Mouse (Mus musculus) limb, embryonic 13.5 days (tissue): Measurements from ENCODE around the gene Mthfsd. TPM values are rescaled to one million over a fixed set of nuclear protein-coding genes. Genes with fewer than 3 reads are reported as not detected.
A peak's percentile ranks its signal among the peaks of the same experiment; 100 is the strongest.

ENCODE experiments used
- ATAC-seq: fragments of 200-750 bp; cut with Nextera tagmentation; 2 replicates; pipeline ENCODE4 v1.8.0; 2017; ENCODE audit warnings: low read depth, moderate number of reproducible peaks, moderate TSS enrichment; ENCODE audit not compliant: low FRiP score
- H3K27ac ChIP-seq: fragments of 300-500 bp; sonication (generic); 2 replicates; pipeline ENCODE4 v1.5.1; 2015; ENCODE audit warnings: inconsistent platforms, mild to moderate bottlenecking, moderate library complexity
- H3K27me3 ChIP-seq: fragments of 300-500 bp; sonication (generic); 2 replicates; pipeline ENCODE4 v1.6.1; 2015; ENCODE audit warnings: mild to moderate bottlenecking, inconsistent platforms
- H3K36me3 ChIP-seq: fragments of 300-500 bp; sonication (generic); 2 replicates; pipeline ENCODE4 v1.6.1; 2015; ENCODE audit warnings: inconsistent platforms, mild to moderate bottlenecking, moderate library complexity
- H3K4me1 ChIP-seq: fragments of 300-500 bp; sonication (generic); 2 replicates; pipeline ENCODE4 v1.6.1; 2015; ENCODE audit warnings: inconsistent platforms
- H3K4me2 ChIP-seq: fragments of 300-500 bp; sonication (generic); replicated peaks from 2 replicates; pipeline ENCODE4 v1.6.1; 2015; ENCODE audit warnings: inconsistent platforms, mild to moderate bottlenecking, moderate library complexity
- H3K4me3 ChIP-seq: fragments of 300-500 bp; sonication (generic); 2 replicates; pipeline ENCODE4 v1.5.1; 2015; ENCODE audit warnings: moderate library complexity, mild to moderate bottlenecking, inconsistent platforms
- H3K9ac ChIP-seq: fragments of 300-500 bp; sonication (generic); 2 replicates; pipeline ENCODE4 v1.6.1; 2015; ENCODE audit warnings: mild to moderate bottlenecking, inconsistent platforms
- H3K9me3 ChIP-seq: fragments of 300-500 bp; sonication (generic); 2 replicates; pipeline ENCODE4 v1.6.1; 2016; ENCODE audit warnings: inconsistent platforms
- WGBS: fragments of 180-500 bp; shearing (Covaris S2); methylation state at CpG from one replicate; pipeline ENCODE4 v1.1.7; 2015; 5-methylcytosine and 5-hydroxymethylcytosine counted together
- polyA plus RNA-seq: library from polyadenylated mRNA; unstranded; fragments of >200 nt; fragmentation: Nextera tagmentation; extraction: Ambion mirVana; gene quantifications from 2 replicates; pipeline ENCODE4 v1.2.1, GENCODE M21; 2015

Mthfsd gene
- polyA plus RNA-seq, 1 experiment from 2014 or later, result 65.4 TPM

- H3K9me3 ChIP-seq, result no peaks in the 10 kb centered on the region
- WGBS, result 13% methylated on average over 5 of the region's 5 CpGs
- H3K4me1 ChIP-seq, result peaks cover 18% of the 10 kb centered on the region
- no peak overlapping the region for H3K27ac ChIP-seq
- H3K9ac ChIP-seq, result peak overlapping the region; percentile 59; the same call in 1 of the 2 replicates
- H3K4me2 ChIP-seq, result peak overlapping the region; percentile 79
- no peak for ATAC-seq
- peaks cover 26% of the 10 kb centered on the region for H3K36me3 ChIP-seq
- peak overlapping the region; percentile 94 for H3K4me3 ChIP-seq
- H3K27me3 ChIP-seq, result peaks cover 17% of the 10 kb centered on the region
These were observed 465 bp upstream of the Mthfsd start for GRCm38 (mm10) chr8:121108657-121109056.

GRCm38 (mm10) chr8:121104049-121104818 is 4.0 kb downstream of the Mthfsd start:
- Histone ChIP-seq H3K27me3 (no peaks in the 10 kb centered on the region), H3K4me2 (no peak overlapping the region), H3K36me3 (peaks cover 70% of the 10 kb centered on the region), H3K4me3 (no peak overlapping the region), H3K9me3 (no peaks in the 10 kb centered on the region), H3K9ac (no peak overlapping the region), H3K4me1 (peaks cover 15% of the 10 kb centered on the region), H3K27ac (no peak overlapping the region)
- 47% methylated on average over 17 of the region's 17 CpGs for WGBS
- ATAC-seq, result no peak

DNA sequence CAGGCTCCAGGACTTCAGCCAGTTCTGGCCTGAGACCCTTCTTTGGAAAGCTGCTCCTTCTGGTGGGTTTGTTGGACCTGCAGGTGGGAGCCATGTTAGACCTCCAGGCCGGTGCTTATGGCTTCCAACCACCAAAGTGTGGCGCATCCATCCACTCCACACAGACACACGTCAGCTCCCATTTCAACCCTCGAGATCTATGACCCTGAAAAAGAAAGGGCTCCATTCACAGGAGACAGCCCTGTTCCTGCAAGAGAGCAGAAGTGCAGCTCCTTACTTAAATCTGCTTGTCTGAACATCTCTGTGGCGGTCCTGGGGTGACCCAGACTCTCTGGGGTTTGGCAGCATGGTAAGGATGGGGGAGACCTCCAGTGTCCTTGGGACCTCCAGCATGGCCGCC is 14.7 kb downstream of the Mthfsd start:
- H3K4me2 ChIP-seq, result no peak overlapping the region
- H3K4me1 ChIP-seq, result peaks cover 6% of the 10 kb centered on the region; the same call in 1 of the 2 replicates
- H3K4me3 ChIP-seq, result no peak overlapping the region
- H3K36me3 ChIP-seq, result peaks cover 21% of the 10 kb centered on the region
- no peak overlapping the region for H3K9ac ChIP-seq
- 69% methylated on average over 6 of the region's 6 CpGs for WGBS
- H3K27me3 ChIP-seq, result peaks cover 61% of the 10 kb centered on the region
- no peaks in the 10 kb centered on the region for H3K9me3 ChIP-seq
- no peak for ATAC-seq
- H3K27ac ChIP-seq, result no peak overlapping the region

- Histone ChIP-seq H3K4me2 (no peak overlapping the region), H3K27me3 (peaks cover 69% of the 10 kb centered on the region), H3K27ac (no peak overlapping the region), H3K9me3 (no peaks in the 10 kb centered on the region), H3K4me3 (no peak overlapping the region), H3K4me1 (peaks cover 6% of the 10 kb centered on the region; the same call in 1 of the 2 replicates), H3K9ac (no peak overlapping the region), H3K36me3 (peaks cover 12% of the 10 kb centered on the region)
- 4% methylated on average over 16 of the region's 16 CpGs for WGBS
- ATAC-seq, result peak; percentile 54; the same call in 1 of the 2 replicates
These were observed 15.6 kb downstream of the Mthfsd start for GRCm38 (mm10) chr8:121092627-121093026.

GRCm38 (mm10) chr8:121092141-121092540 is 16.1 kb downstream of the Mthfsd start:
- ATAC-seq, result 0 out of 2 replicates have a peak, but pooled peaks have one; percentile 1
- no peaks in the 10 kb centered on the region for H3K9me3 ChIP-seq
- H3K4me2 ChIP-seq, result no peak overlapping the region
- peaks cover 7% of the 10 kb centered on the region for H3K36me3 ChIP-seq
- peaks cover 74% of the 10 kb centered on the region for H3K27me3 ChIP-seq
- H3K4me1 ChIP-seq, result peaks cover 6% of the 10 kb centered on the region; the same call in 1 of the 2 replicates
- no peak overlapping the region for H3K9ac ChIP-seq
- WGBS, result 19% methylated on average over 6 of the region's 6 CpGs
- H3K27ac ChIP-seq, result no peak overlapping the region
- no peak overlapping the region for H3K4me3 ChIP-seq

DNA sequence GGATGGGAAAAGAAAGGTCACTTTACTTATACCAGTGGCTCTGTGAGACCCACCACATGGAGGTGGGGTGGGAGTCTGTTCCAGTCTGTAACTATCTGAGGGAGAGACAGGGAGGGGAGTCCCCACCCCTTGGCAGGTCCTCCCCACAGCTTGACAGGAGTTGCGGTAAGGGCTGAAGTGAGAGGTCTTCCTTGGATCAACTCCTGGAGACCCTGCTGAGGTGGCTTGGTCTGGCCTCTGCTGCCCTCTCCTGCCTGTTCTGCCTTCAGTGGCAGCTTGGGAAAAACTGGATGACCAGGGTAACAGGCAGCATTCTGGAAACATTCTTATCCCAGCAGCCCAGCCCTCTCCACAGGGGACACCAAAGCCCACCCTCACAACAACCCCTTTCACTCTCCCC is 17.5 kb downstream of the Mthfsd start:
- Histone ChIP-seq H3K4me3 (no peak overlapping the region), H3K9ac (no peak overlapping the region), H3K4me2 (no peak overlapping the region), H3K36me3 (no peaks in the 10 kb centered on the region), H3K4me1 (peaks cover 6% of the 10 kb centered on the region; the same call in 1 of the 2 replicates), H3K27ac (no peak overlapping the region), H3K27me3 (peaks cover 88% of the 10 kb centered on the region), H3K9me3 (no peaks in the 10 kb centered on the region)
- 0% methylated on average over 1 of the region's 1 CpGs for WGBS
- no peak for ATAC-seq

GRCm38 (mm10) chr8:121089631-121090380 is 18.4 kb downstream of the Mthfsd start:
- Histone ChIP-seq H3K36me3 (no peaks in the 10 kb centered on the region), H3K4me3 (no peak overlapping the region), H3K27me3 (peaks cover 97% of the 10 kb centered on the region), H3K4me2 (no peak overlapping the region), H3K4me1 (peaks cover 8% of the 10 kb centered on the region), H3K9me3 (no peaks in the 10 kb centered on the region), H3K9ac (no peak overlapping the region), H3K27ac (no peak overlapping the region)
- WGBS, result 6% methylated on average over 32 of the region's 32 CpGs
- ATAC-seq, result no peak

DNA sequence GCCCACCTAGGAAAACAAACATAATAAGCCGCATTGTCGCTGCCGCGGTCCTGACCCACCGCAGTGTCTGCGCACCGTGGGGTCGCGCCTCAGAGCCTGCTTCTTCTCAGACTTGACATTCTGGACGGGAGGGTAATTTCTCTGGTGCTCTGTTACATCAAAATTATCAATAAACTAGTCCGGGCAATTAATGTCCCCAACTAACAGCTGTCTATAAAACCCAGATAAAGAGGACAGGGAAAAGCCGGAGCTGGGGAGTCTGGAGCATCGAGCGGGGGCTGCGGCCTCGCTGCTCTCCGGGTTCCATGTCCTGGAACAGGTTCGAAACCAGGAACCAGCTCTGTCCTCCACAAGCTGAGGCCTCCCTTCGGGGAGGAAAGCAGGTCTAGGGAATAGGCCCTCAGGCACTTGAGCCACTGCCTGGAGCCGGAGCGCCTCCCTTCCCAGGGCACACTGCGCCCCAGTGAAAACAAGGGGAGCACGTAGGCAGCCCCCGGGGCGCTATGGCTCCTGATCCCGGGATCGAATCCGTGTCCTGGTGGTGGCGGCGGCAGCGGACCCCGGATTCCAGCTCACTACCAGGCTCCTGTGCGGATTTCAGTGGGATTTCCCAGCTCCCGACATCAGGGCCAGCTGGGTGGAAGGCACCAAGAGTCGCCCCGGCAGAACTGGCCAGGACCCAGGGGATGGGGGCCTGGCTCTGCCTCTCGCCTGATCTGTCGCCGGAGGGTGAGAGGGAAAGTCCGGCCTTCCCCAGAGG is 19.1 kb downstream of the Mthfsd start:
- Histone ChIP-seq H3K36me3 (no peaks in the 10 kb centered on the region), H3K27me3 (peaks cover 99% of the 10 kb centered on the region), H3K4me1 (peaks cover 16% of the 10 kb centered on the region), H3K4me3 (no peak overlapping the region), H3K4me2 (no peak overlapping the region), H3K9ac (no peak overlapping the region), H3K27ac (no peak overlapping the region), H3K9me3 (no peaks in the 10 kb centered on the region)
- no peak for ATAC-seq
- WGBS, result 3% methylated on average over 39 of the region's 40 CpGs

GRCm38 (mm10) chr8:121088281-121088680 is 19.9 kb downstream of the Mthfsd start:
- WGBS, result 5% methylated on average over 8 of the region's 8 CpGs
- H3K4me1 ChIP-seq, result peaks cover 24% of the 10 kb centered on the region
- peaks cover 99% of the 10 kb centered on the region for H3K27me3 ChIP-seq
- no peak overlapping the region for H3K27ac ChIP-seq
- no peaks in the 10 kb centered on the region for H3K36me3 ChIP-seq
- no peaks in the 10 kb centered on the region for H3K9me3 ChIP-seq
- no peak for ATAC-seq
- no peak overlapping the region for H3K4me2 ChIP-seq
- H3K9ac ChIP-seq, result no peak overlapping the region
- H3K4me3 ChIP-seq, result no peak overlapping the region

DNA sequence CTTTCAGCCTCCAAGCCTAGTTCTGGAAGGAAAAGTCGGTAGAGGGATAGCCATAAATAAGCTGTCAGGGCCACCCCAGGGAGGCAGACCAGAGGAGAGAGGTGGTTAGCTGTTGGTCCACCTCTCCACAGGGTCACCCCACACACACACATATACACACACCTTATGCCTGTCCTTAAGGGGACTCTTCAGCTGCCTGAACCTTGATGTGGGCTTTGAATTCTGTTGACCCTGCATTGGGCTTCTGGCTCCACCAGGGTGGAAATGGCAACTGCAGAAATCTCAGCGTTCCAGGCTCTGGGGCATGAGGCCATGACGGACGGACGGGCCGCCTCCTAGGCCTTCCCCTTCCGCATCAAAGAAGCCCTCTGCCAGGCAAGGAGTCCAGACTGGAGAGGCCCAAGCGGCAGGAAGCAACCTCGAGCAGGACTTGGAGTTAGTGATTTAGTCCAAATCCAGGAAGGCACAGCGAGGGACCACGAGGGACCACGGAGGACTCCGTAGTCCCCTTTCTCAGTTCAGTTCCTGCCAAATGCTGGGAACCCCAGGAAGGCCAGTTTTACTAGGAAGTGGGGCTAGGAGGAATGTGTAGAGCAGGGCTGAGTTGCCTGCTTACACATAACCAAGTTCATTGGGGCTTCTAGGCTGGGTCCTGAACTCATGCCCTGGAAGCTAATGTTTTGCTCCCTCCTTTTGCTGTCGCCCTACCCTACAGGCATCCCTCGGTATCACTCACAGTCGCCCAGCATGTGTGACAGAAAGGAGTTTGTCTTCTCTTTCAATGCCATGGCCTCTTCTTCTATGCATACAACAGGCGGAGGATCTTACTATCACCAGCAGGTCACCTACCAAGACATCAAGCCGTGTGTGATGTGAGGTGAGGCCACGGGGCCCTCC is 21.9 kb downstream of the Mthfsd start:
- H3K4me1 ChIP-seq, result peaks cover 33% of the 10 kb centered on the region
- H3K9ac ChIP-seq, result no peak overlapping the region
- H3K4me2 ChIP-seq, result no peak overlapping the region

GRCm38 (mm10) chr8:121085561-121085960 is 22.6 kb downstream of the Mthfsd start:
- no peak overlapping the region for H3K27ac ChIP-seq
- peaks cover 99% of the 10 kb centered on the region for H3K27me3 ChIP-seq
- no peaks in the 10 kb centered on the region for H3K36me3 ChIP-seq
- H3K4me1 ChIP-seq, result peaks cover 39% of the 10 kb centered on the region
- no peak overlapping the region for H3K4me2 ChIP-seq
- no peak for ATAC-seq
- no peak overlapping the region for H3K4me3 ChIP-seq
- H3K9me3 ChIP-seq, result no peaks in the 10 kb centered on the region
- H3K9ac ChIP-seq, result no peak overlapping the region
- 50% methylated on average over 3 of the region's 3 CpGs for WGBS

More for the DNA sequence above, 21.9 kb downstream of the Mthfsd start:
- no peak for ATAC-seq
- Histone ChIP-seq H3K27me3 (peaks cover 99% of the 10 kb centered on the region), H3K27ac (no peak overlapping the region), H3K4me3 (no peak overlapping the region), H3K9me3 (no peaks in the 10 kb centered on the region), H3K36me3 (no peaks in the 10 kb centered on the region)
- WGBS, result 24% methylated on average over 19 of the region's 19 CpGs
